Mouse (Mus musculus) layer of hippocampus, adult 2 months (tissue): ENCODE measurements around the gene Osbpl8. TPM values are rescaled to one million over a fixed set of nuclear protein-coding genes. Genes with fewer than 3 reads are reported as not detected.
A peak's percentile ranks its signal among the peaks of the same experiment; 100 is the strongest.

Source experiments
- DNase-seq, 2 experiments: peaks; one replicate each; pipeline ENCODE4 v3.0.0; 2022; ENCODE audit warnings: low spot score in 2 of 2
- H3K27ac ChIP-seq: fragments of 200-600 bp; 2 replicates; pipeline ENCODE4 v1.8.1; 2022
- H3K4me3 ChIP-seq: fragments of 200-600 bp; 2 replicates; pipeline ENCODE4 v1.8.1; 2022; ENCODE audit warnings: mild to moderate bottlenecking
- CTCF ChIP-seq: fragments of 200-600 bp; conservative IDR thresholded peaks from 2 replicates; pipeline ENCODE4 v1.8.1; 2022; ENCODE audit warnings: antibody characterized with exemption, mild to moderate bottlenecking, moderate library complexity
- total RNA-seq, 2 experiments: library from RNA; stranded (reverse); gene quantifications; 2 replicates each; pipeline ENCODE4 v1.2.3; 2021

Osbpl8 gene
- total RNA-seq, 2 experiments from 2014 or later: 60.8 to 60.9 TPM

GRCm38 (mm10) chr10:111235289-111235570, 70.7 kb downstream of the Osbpl8 start:
- no peak for DNase-seq
- H3K27ac ChIP-seq: no peak overlapping the region
- no peak overlapping the region for H3K4me3 ChIP-seq
- no peak for TF ChIP-seq CTCF

GRCm38 (mm10) chr10:111237434-111237833, 72.9 kb downstream of the Osbpl8 start:
- Histone ChIP-seq H3K4me3 (no peak overlapping the region), H3K27ac (no peak overlapping the region)
- no peak for TF ChIP-seq CTCF
- DNase-seq: no peak

DNA sequence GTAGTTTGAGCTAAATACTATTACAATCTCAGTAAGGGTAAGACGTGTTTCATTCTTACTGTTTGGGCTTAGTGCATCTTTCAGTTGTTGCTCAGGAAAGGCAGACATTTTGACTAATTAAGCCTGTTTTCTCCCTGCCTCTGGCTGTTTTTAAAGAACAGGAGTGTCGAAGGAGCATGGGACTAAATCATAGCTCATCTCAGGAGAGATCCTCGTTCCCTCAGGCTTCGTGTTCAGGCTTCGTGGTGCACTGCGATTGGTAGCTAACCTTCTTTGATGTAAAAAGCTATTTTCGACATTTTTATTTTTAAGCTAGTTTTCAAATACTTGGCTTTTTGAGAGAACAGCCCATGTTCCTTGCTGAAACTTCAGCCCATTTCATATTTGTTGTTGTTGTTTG, 78.1 kb downstream of the Osbpl8 start:
- no peak for DNase-seq
- no peak overlapping the region for H3K4me3 ChIP-seq
- no peak for TF ChIP-seq CTCF
- 0 out of 2 replicates have a peak overlapping the region, but pooled peaks have one; percentile 10 for H3K27ac ChIP-seq

DNA sequence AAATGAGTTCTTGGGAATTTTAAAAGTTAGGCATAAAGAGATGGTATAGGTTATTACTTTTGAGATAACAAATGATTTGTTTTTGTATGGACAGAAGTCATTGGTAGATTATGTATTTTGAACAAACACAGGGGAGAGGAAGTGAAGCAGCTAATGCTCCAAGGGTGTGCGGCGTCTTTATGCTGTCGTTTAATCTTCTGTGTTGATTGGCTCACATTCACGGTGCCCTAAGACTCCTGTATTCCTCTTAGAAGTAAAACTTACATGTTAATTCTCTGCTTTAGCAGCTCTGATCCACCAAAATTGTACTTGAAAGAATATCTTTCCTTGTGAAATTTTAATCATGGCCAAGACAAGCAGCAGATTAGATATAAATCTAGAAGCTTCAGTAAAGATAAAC, 83.1 kb downstream of the Osbpl8 start:
- TF ChIP-seq CTCF: no peak
- H3K27ac ChIP-seq: peak overlapping the region; percentile 86
- H3K4me3 ChIP-seq: peak overlapping the region; percentile 55
- no peak for DNase-seq

GRCm38 (mm10) chr10:111248177-111248576, 83.6 kb downstream of the Osbpl8 start:
- peak overlapping the region; percentile 86 for H3K27ac ChIP-seq
- peak overlapping the region; percentile 55 for H3K4me3 ChIP-seq
- no peak for DNase-seq
- TF ChIP-seq CTCF: no peak

- no peak for TF ChIP-seq CTCF
- DNase-seq: no peak
- peak overlapping the region; percentile 51 for H3K27ac ChIP-seq
- no peak overlapping the region; the same call in 1 of the 2 replicates for H3K4me3 ChIP-seq
Measured at GRCm38 (mm10) chr10:111250192-111250591, 85.6 kb downstream of the Osbpl8 start.

DNA sequence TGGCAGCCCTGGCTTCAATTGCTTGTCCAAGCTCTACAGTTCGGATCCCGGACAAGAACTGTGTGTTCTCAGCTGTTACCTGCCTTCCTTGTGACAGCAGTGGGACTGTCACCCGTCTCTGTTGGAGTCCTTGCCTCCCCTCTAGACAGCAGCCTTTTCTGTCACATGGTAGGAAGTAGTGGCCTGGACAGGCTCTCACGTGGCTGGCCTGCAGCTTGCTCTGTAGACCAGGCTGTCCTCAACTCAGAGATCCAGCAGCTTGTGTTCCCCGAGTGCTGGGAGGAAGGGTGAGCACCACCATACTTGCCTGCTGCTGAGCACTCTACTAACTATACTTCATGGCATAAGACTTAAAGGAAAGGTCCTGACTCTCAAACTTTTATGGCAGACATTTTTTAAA, 87.1 kb downstream of the Osbpl8 start:
- Histone ChIP-seq H3K4me3 (no peak overlapping the region), H3K27ac (peak overlapping the region; percentile 44; the same call in 1 of the 2 replicates)
- TF ChIP-seq CTCF: no peak
- DNase-seq: no peak

DNA sequence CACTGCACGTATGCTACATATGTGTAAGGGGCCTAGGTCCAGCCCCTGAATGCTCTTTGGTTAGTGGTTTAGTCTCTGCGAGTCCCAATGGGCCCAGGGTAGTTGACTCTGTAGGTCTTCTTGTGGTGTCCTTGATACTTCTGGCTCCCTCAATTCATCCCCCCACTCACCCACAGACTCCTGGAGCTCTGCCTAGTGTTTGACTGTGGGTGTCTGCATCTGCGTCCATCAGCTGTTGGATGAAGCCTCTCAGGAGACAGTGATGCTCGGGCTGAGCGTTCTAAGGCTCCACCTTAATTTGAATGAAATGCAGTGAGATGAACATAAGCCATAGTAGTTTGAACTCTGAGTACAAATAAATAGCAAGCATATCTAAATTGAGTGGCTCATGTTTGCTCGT, 90.7 kb downstream of the Osbpl8 start:
- H3K4me3 ChIP-seq: no peak overlapping the region
- peak overlapping the region; percentile 62 for H3K27ac ChIP-seq
- TF ChIP-seq CTCF: no peak
- peak; percentile 57 to 66 for DNase-seq

GRCm38 (mm10) chr10:111256156-111256555, 91.6 kb downstream of the Osbpl8 start:
- TF ChIP-seq CTCF: no peak
- no peak for DNase-seq
- Histone ChIP-seq H3K4me3 (no peak overlapping the region), H3K27ac (peak overlapping the region; percentile 62; the same call in 1 of the 2 replicates)

GRCm38 (mm10) chr10:111257358-111257757, 92.8 kb downstream of the Osbpl8 start:
- no peak for DNase-seq
- Histone ChIP-seq H3K27ac (no peak overlapping the region), H3K4me3 (no peak overlapping the region)
- TF ChIP-seq CTCF: no peak

GRCm38 (mm10) chr10:111258256-111258655, 93.7 kb downstream of the Osbpl8 start:
- TF ChIP-seq CTCF: no peak
- no peak overlapping the region for H3K27ac ChIP-seq
- H3K4me3 ChIP-seq: no peak overlapping the region
- no peak for DNase-seq

DNA sequence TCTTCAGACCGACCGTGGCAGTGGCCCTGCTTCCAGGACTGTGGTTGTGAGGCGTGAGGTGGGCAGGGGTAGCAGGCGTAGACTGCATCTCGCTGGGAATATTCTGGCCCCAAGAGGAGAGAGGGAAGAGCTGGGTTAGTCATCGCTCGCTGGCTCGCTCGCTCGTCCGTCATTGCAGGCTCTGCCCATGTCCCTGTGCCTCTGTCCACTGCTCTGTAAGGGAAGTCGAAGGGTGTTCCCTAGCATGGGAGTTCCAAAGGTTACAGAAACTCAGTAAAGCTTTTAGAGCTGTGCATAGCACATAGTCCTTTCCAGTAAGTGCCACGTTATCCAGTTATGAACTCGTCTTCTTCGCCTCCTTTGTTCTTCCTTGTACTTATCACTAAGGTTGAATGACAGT, 107.1 kb downstream of the Osbpl8 start:
- DNase-seq: no peak
- Histone ChIP-seq H3K27ac (no peak overlapping the region), H3K4me3 (no peak overlapping the region)
- TF ChIP-seq CTCF: no peak

- no peak overlapping the region for H3K4me3 ChIP-seq
- H3K27ac ChIP-seq: no peak overlapping the region
- DNase-seq: no peak
- no peak for TF ChIP-seq CTCF
Measured at GRCm38 (mm10) chr10:111272905-111273304, 108.4 kb downstream of the Osbpl8 start.

DNA sequence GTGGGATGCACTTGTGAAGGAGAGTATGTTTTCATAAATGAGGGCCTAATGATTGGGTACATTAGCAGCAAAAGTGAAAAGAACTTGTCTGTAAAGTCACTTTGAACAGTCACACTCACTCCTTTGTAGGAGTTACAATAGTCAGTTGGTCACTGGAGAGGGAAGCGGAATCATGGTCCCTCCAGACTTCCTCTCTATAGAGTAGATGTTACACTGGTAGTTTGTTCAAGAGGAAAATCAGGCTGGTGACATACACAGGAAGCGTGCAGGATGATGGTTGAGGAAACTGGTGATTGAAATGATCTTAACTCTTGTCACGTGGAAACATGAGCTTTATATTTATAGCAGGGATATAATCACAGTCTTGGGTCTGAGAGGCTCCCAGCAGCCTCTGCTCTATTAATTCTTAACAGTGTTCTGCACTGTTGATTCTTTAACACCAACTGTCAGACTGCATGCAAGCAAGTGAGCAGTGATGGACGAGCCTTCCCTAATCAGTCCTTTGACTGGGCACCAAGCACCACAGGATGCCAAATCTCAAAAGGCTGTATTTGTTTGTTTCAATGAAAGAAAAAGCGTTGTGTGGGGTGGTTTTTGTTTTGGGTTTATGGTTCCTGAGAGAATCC, 109.0 kb downstream of the Osbpl8 start:
- DNase-seq: no peak
- H3K27ac ChIP-seq: no peak overlapping the region
- TF ChIP-seq CTCF: no peak
- H3K4me3 ChIP-seq: no peak overlapping the region

DNA sequence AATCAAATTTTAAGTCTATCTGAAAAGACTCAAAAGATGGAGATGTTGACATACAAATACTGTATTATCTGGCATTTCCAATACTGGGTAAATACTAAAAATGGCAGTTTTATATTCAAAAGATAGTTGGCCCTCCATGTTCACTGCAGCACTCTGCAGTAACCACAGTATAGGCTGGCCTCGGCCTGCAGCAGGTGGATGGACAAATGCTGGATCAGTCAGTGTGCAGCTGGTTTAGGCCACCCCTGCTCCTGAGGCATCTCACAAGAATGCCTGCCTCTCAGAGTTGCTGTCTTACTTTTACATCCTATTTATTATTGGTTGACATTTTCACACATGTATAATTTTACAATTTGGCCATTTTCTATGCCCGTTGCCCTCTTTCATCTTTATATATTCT, 111.3 kb downstream of the Osbpl8 start:
- no peak for DNase-seq
- no peak overlapping the region for H3K27ac ChIP-seq
- no peak overlapping the region for H3K4me3 ChIP-seq
- no peak for TF ChIP-seq CTCF
